Mouse (Mus musculus) intestine, embryonic 14.5 days (tissue): Measurements from ENCODE around the gene Anp32a. TPM values are rescaled to one million over a fixed set of nuclear protein-coding genes. Genes with fewer than 3 reads are reported as not detected.

Source experiments
- ATAC-seq: fragments of 200-750 bp; cut with Nextera tagmentation; replicated peaks from 2 replicates; pipeline ENCODE4 v1.8.0; 2017; ENCODE audit warnings: low read depth, moderate number of reproducible peaks, moderate TSS enrichment, moderate library complexity; ENCODE audit not compliant: low FRiP score, low TSS enrichment
- DNase-seq: peaks from one replicate; pipeline ENCODE4 v3.0.0-alpha.2; 2018; ENCODE audit warnings: low spot score
- H3K27ac ChIP-seq: fragments of 300-500 bp; sonication (generic); 2 replicates; pipeline ENCODE4 v1.5.1; 2014; ENCODE audit warnings: low read depth, mild to moderate bottlenecking, control low read depth
- H3K27me3 ChIP-seq: fragments of 300-500 bp; sonication (generic); replicated peaks from 2 replicates; pipeline ENCODE4 v1.6.1; 2014; ENCODE audit warnings: low read length, control low read depth; ENCODE audit not compliant: control insufficient read depth, insufficient read depth
- H3K36me3 ChIP-seq: fragments of 300-500 bp; sonication (generic); 2 replicates; pipeline ENCODE4 v1.6.1; 2014; ENCODE audit warnings: low read length, control low read depth; ENCODE audit not compliant: control insufficient read depth, insufficient read depth
- H3K4me1 ChIP-seq: fragments of 300-500 bp; sonication (generic); replicated peaks from 2 replicates; pipeline ENCODE4 v1.6.1; 2014; ENCODE audit warnings: low read length, control low read depth, mixed read lengths; ENCODE audit not compliant: control insufficient read depth, insufficient read depth
- H3K4me2 ChIP-seq: fragments of 300-500 bp; sonication (generic); 2 replicates; pipeline ENCODE4 v1.6.1; 2014; ENCODE audit warnings: low read length
- H3K4me3 ChIP-seq: fragments of 300-500 bp; sonication (generic); 2 replicates; pipeline ENCODE4 v1.5.1; 2014; ENCODE audit warnings: low read depth, low read length, control low read depth, mixed read lengths
- H3K9ac ChIP-seq: fragments of 300-500 bp; sonication (generic); 2 replicates; pipeline ENCODE4 v1.6.1; 2014; ENCODE audit warnings: mild to moderate bottlenecking, low read length
- H3K9me3 ChIP-seq: fragments of 300-500 bp; sonication (generic); 2 replicates; pipeline ENCODE4 v1.6.1; 2016; ENCODE audit warnings: low read length, control low read depth; ENCODE audit not compliant: control insufficient read depth
- WGBS: fragments of 180-500 bp; shearing (Covaris S2); extraction: QIAGEN DNeasy Blood & Tissue Kit; methylation state at CpG from one replicate; pipeline ENCODE4 v1.1.7; 2014; 5-methylcytosine and 5-hydroxymethylcytosine counted together
- polyA plus RNA-seq: library from polyadenylated mRNA; unstranded; fragments of >200 nt; fragmentation: Nextera tagmentation; extraction: Ambion mirVana; gene quantifications from 2 replicates; pipeline ENCODE4 v1.2.1, GENCODE M21; 2014

The Anp32a gene
- polyA plus RNA-seq, 1 experiment from 2014 or later: 99.8 TPM

GRCm38 (mm10) chr9:62401589-62401988 is 60.5 kb downstream of the Anp32a start:
- H3K9me3 ChIP-seq: no peaks in the 10 kb centered on the region
- H3K36me3 ChIP-seq: no peaks in the 10 kb centered on the region
- H3K4me2 ChIP-seq: no peak overlapping the region
- WGBS: 47% methylated on average over 1 of the region's 1 CpGs
- no peak for DNase-seq
- no peaks in the 10 kb centered on the region for H3K27me3 ChIP-seq
- no peak overlapping the region for H3K9ac ChIP-seq
- H3K27ac ChIP-seq: no peak overlapping the region
- no peak for ATAC-seq
- H3K4me1 ChIP-seq: peaks cover 5% of the 10 kb centered on the region; the same call in 1 of the 2 replicates
- H3K4me3 ChIP-seq: no peak overlapping the region

DNA sequence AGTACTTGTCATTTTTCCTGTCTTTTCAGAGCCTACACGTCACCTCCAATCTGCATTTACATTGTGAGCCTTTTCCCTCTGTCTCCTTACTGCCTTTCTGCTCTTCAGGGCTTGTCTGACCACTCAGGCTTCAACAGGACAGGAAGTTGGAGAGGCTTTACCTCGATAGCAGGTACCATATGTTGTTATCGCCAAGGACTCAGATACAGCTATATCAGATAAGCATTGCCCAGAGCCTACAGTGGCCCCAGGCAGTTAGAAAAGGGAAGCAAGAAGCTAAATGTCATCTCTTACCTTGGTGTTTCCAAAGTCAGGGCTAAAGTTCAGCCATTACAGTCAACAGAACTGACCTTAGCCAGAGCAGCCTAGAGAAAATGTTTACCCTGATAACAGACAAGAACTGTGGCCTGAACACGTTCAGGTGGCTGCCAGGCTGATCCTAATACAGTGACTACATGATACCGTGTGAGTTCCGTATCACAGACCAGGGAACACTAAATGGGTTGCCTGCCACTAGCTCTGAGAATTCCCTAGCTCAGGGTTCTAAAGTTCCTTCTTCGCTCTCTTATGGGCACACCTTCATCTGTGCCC is 65.4 kb downstream of the Anp32a start:
- Histone ChIP-seq H3K4me3 (no peak overlapping the region), H3K4me1 (no peaks in the 10 kb centered on the region), H3K27me3 (no peaks in the 10 kb centered on the region), H3K9ac (no peak overlapping the region), H3K4me2 (no peak overlapping the region), H3K27ac (no peak overlapping the region), H3K9me3 (no peaks in the 10 kb centered on the region), H3K36me3 (no peaks in the 10 kb centered on the region)
- ATAC-seq (no peak), DNase-seq (no peak)
- 61% methylated on average over 7 of the region's 7 CpGs for WGBS

GRCm38 (mm10) chr9:62407357-62408146 is 66.5 kb downstream of the Anp32a start:
- Histone ChIP-seq H3K4me3 (no peak overlapping the region), H3K4me1 (no peaks in the 10 kb centered on the region), H3K27me3 (no peaks in the 10 kb centered on the region), H3K4me2 (no peak overlapping the region), H3K27ac (no peak overlapping the region), H3K9me3 (no peaks in the 10 kb centered on the region), H3K36me3 (no peaks in the 10 kb centered on the region), H3K9ac (no peak overlapping the region)
- ATAC-seq (no peak), DNase-seq (no peak)
- WGBS: 68% methylated on average over 5 of the region's 5 CpGs

DNA sequence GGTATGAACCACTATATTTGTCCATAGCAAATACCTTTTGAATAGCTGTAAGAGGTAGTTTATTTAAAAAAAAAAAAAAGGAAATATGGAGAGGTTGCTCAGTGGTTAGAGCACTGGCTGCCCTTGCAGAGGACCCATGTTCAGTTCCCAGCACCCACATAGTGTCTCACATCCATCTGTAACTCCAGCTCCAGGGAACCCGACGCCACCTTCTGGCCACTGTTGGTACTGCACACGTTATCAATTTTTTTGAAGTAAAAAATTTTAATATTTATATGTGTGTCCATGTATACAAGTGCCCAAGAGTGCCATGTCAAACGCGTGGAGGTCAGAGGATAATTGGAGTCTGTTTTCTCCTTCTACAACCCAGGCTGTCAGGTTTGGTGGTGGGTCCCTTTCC is 77.6 kb downstream of the Anp32a start:
- Histone ChIP-seq H3K9me3 (peaks cover 6% of the 10 kb centered on the region; the same call in 1 of the 2 replicates), H3K4me2 (no peak overlapping the region), H3K9ac (no peak overlapping the region), H3K4me1 (peaks cover 14% of the 10 kb centered on the region; the same call in 1 of the 2 replicates), H3K27me3 (no peaks in the 10 kb centered on the region), H3K36me3 (no peaks in the 10 kb centered on the region), H3K27ac (no peak overlapping the region), H3K4me3 (no peak overlapping the region)
- DNase-seq: no peak
- ATAC-seq: no peak
- WGBS: 58% methylated on average over 5 of the region's 5 CpGs

DNA sequence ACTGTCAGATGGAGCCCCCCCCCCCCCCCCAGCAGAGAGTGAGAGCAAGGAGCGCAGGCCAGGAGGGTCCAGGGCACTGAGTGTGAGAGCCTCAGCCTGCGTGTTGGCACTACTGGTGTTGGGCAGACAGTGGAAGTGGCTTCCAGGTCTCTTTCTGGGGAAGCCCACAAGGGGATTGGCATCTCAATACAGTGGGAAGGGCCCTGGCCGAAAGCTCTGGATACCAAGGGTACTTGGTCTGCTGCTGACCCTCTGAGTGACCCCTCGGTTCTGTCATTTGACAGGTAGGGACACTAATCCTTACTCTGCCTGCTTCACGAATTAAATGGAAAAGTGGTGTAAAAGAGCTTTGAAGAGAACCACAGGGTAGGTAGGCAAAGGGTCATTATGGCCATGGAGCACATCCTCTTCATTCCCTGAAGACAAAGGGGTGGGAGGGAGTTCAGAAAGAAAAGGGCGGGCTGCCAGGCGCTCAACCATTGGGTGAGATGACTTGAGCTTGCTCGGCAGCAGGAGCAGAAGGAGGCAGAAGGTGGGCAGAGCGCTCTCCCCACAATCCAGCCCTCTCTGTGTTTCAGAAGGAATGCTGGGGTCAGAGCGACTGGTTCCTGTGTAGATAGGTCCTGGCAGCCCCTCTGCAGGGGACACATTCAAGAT is 79.3 kb downstream of the Anp32a start:
- WGBS: 66% methylated on average over 10 of the region's 10 CpGs
- H3K27me3 ChIP-seq: no peaks in the 10 kb centered on the region
- ATAC-seq: no peak
- H3K4me3 ChIP-seq: peak overlapping the region; percentile 15; the same call in 1 of the 2 replicates
- H3K4me1 ChIP-seq: peaks cover 9% of the 10 kb centered on the region
- no peak overlapping the region; the same call in 1 of the 2 replicates for H3K27ac ChIP-seq
- H3K36me3 ChIP-seq: no peaks in the 10 kb centered on the region
- no peak overlapping the region for H3K9ac ChIP-seq
- DNase-seq: no peak
- peaks cover 6% of the 10 kb centered on the region; the same call in 1 of the 2 replicates for H3K9me3 ChIP-seq
- H3K4me2 ChIP-seq: peak overlapping the region; percentile 41; the same call in 1 of the 2 replicates

DNA sequence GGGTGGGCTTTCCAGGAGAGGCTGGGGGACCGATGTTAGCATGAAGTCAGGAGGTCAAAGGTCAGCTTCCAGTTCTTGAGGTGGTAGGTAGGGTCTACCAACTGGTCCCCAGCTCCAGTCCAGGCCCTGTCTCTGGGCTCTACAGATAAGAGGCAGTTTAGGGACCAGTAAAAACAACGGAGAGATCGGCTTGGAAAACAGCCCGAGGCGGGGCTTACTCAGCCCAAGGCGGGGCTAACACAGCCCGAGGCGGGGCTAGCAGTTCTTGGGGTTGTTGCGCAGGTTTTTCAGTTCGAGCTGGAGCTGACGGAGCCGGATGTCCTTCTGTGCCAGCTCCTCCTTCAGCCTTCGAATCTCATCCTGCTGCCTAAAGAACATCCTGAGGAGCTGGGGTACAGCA is 79.9 kb downstream of the Anp32a start:
- DNase-seq (peak; percentile 84), ATAC-seq (peak; percentile 67)
- H3K27me3 ChIP-seq: no peaks in the 10 kb centered on the region
- H3K4me3 ChIP-seq: peak overlapping the region; percentile 15; the same call in 1 of the 2 replicates
- peaks cover 9% of the 10 kb centered on the region for H3K4me1 ChIP-seq
- H3K27ac ChIP-seq: peak overlapping the region; percentile 5; the same call in 1 of the 2 replicates
- H3K9me3 ChIP-seq: peaks cover 6% of the 10 kb centered on the region; the same call in 1 of the 2 replicates
- peak overlapping the region; percentile 41 for H3K4me2 ChIP-seq
- H3K36me3 ChIP-seq: no peaks in the 10 kb centered on the region
- peak overlapping the region; percentile 17; the same call in 1 of the 2 replicates for H3K9ac ChIP-seq
- WGBS: 4% methylated on average over 13 of the region's 13 CpGs

GRCm38 (mm10) chr9:62421911-62422310 is 80.8 kb downstream of the Anp32a start:
- no peak for DNase-seq
- H3K4me3 ChIP-seq: no peak overlapping the region
- peaks cover 6% of the 10 kb centered on the region; the same call in 1 of the 2 replicates for H3K9me3 ChIP-seq
- peaks cover 4% of the 10 kb centered on the region; the same call in 1 of the 2 replicates for H3K4me1 ChIP-seq
- H3K36me3 ChIP-seq: no peaks in the 10 kb centered on the region
- no peaks in the 10 kb centered on the region for H3K27me3 ChIP-seq
- no peak overlapping the region for H3K4me2 ChIP-seq
- WGBS: 97% methylated on average over 6 of the region's 6 CpGs
- no peak overlapping the region for H3K9ac ChIP-seq
- H3K27ac ChIP-seq: no peak overlapping the region
- ATAC-seq: no peak

DNA sequence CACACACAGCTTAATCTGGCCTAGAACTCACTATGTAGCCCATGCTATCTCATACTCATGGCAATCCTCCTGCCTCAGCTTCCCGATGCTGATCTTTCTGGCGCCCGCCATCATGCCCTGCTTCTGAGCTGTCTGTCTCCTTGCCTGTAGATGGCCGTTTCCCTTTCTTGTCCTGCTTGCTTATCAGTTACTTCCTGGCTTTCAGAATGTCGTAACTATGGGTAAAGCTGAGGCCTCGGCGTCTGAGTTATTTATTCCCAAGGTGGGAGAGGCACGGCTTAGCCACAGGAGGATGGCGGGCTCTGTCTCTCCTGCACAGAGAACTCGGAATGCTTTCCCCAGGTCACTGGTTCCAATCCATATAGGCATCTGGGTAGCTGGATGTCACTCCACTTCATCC is 81.8 kb downstream of the Anp32a start:
- ATAC-seq (no peak), DNase-seq (no peak)
- Histone ChIP-seq H3K27ac (no peak overlapping the region), H3K4me2 (no peak overlapping the region), H3K9me3 (peaks cover 6% of the 10 kb centered on the region; the same call in 1 of the 2 replicates), H3K4me1 (peaks cover 4% of the 10 kb centered on the region; the same call in 1 of the 2 replicates), H3K9ac (no peak overlapping the region), H3K4me3 (no peak overlapping the region), H3K36me3 (no peaks in the 10 kb centered on the region), H3K27me3 (no peaks in the 10 kb centered on the region)
- 80% methylated on average over 10 of the region's 10 CpGs for WGBS
